Mouse (Mus musculus) liver, embryonic 13.5 days (tissue): ENCODE results near the gene Oaz3. TPM values are rescaled to one million over a fixed set of nuclear protein-coding genes. Genes with fewer than 3 reads are reported as not detected.
A peak's percentile ranks its signal among the peaks of the same experiment; 100 is the strongest.

ENCODE experiments used
- ATAC-seq: fragments of 200-750 bp; cut with Nextera tagmentation; 2 replicates; pipeline ENCODE4 v1.8.0; 2017; ENCODE audit warnings: low read depth, mild to moderate bottlenecking, moderate number of reproducible peaks, moderate library complexity
- DNase-seq: peaks from one replicate; pipeline ENCODE4 v3.0.0; 2022
- H3K27ac ChIP-seq: fragments of 300-500 bp; sonication (generic); 2 replicates; pipeline ENCODE4 v1.5.1; 2015; ENCODE audit warnings: moderate library complexity, mild to moderate bottlenecking, inconsistent platforms
- H3K27me3 ChIP-seq: fragments of 300-500 bp; sonication (generic); 2 replicates; pipeline ENCODE4 v1.6.1; 2015; ENCODE audit warnings: mild to moderate bottlenecking, inconsistent platforms
- H3K36me3 ChIP-seq: fragments of 300-500 bp; sonication (generic); 2 replicates; pipeline ENCODE4 v1.6.1; 2015; ENCODE audit warnings: mild to moderate bottlenecking, inconsistent platforms
- H3K4me1 ChIP-seq: fragments of 300-500 bp; sonication (generic); replicated peaks from 2 replicates; pipeline ENCODE4 v1.6.1; 2015; ENCODE audit warnings: inconsistent platforms
- H3K4me2 ChIP-seq: fragments of 300-500 bp; sonication (generic); 2 replicates; pipeline ENCODE4 v1.6.1; 2015; ENCODE audit warnings: inconsistent platforms, mild to moderate bottlenecking, moderate library complexity
- H3K4me3 ChIP-seq: fragments of 300-500 bp; sonication (generic); replicated peaks from 2 replicates; pipeline ENCODE4 v1.5.1; 2015; ENCODE audit warnings: mild to moderate bottlenecking, inconsistent platforms
- H3K9ac ChIP-seq: fragments of 300-500 bp; sonication (generic); 2 replicates; pipeline ENCODE4 v1.6.1; 2015; ENCODE audit warnings: mild to moderate bottlenecking, inconsistent platforms
- H3K9me3 ChIP-seq: fragments of 300-500 bp; sonication (generic); replicated peaks from 2 replicates; pipeline ENCODE4 v1.6.1; 2016; ENCODE audit warnings: inconsistent platforms
- WGBS: fragments of 180-500 bp; shearing (Covaris S2); methylation state at CpG from one replicate; pipeline ENCODE4 v1.1.7; 2015; ENCODE audit not compliant: insufficient replicate concordance; 5-methylcytosine and 5-hydroxymethylcytosine counted together
- polyA plus RNA-seq: library from polyadenylated mRNA; unstranded; fragments of >200 nt; fragmentation: Nextera tagmentation; extraction: Ambion mirVana; gene quantifications from 2 replicates; pipeline ENCODE4 v1.2.1, GENCODE M21; 2015

Oaz3 gene
- polyA plus RNA-seq, 1 experiment from 2014 or later, result 0.45 TPM

DNA sequence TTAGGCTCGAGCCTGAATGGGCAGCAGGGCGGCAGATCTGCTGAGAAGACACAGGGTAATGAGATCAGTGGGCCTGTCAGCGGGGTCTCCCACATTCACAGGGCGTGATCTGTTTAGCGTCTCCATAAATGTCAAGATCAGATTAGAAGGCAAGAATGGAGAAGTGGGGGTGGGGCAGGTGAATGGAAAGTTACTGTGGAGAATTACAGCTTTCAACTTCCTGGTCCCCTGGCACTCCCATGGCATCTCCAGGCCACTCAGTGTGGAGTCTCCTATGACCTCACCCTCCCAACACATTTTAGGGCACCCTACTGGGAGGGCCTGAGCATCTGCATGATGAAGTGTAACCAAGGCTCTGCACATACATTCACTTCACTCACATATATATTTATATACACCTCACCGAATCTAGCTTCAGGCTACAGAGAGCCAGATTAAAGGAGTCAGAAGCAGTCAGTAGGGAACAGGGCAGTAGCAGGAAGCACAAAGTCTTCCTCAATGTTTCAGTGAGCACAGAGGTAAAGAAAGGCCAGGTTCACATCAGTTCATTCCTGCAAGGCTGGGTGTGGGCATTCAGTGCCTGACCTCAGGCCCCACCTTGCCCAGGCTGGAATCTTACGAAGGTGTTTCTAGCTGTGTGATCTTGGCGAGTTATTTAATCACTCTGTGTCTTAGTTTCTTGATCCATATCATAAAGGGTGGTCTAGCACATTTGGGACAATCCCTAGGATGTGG, 32.8 kb upstream of the Oaz3 start:
- Histone ChIP-seq H3K9me3 (no peaks in the 10 kb centered on the region), H3K4me3 (no peak overlapping the region), H3K4me2 (no peak overlapping the region), H3K27me3 (peaks cover 47% of the 10 kb centered on the region), H3K36me3 (no peaks in the 10 kb centered on the region), H3K27ac (no peak overlapping the region), H3K4me1 (peaks cover 22% of the 10 kb centered on the region), H3K9ac (no peak overlapping the region)
- 43% methylated on average over 8 of the region's 8 CpGs for WGBS
- ATAC-seq (no peak), DNase-seq (no peak)

DNA sequence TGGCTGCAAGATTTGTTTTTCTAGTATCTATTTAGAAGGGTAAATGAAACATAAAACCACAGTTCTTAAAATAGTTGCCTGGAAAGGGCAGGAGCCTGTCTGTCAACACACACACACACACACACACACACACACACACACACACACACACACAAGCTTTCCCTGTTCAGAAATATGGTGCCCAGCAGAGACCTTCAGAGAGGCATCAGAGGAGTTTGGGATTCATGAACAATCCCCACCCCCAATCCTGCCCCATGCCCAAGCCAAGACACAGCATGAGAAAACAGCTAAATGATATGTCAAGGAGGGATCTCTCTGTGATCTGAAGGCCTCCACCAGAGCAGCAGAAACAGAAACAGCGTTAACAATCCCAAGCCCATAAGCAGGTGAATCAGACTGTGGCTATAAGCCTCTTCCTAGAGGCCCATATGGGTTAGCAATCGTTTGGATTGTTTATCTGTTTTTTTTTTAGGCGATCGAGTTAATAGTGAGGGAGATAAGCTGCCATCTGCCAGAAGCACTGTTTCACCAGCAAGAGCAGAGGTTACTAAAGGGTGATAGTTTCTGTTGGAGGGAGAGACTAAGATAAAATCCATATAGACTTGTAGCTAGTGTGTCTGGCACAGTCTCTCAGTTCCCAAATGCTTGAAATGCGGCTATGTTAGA, 30.0 kb upstream of the Oaz3 start:
- no peak for DNase-seq
- Histone ChIP-seq H3K4me1 (peaks cover 22% of the 10 kb centered on the region), H3K9me3 (no peaks in the 10 kb centered on the region), H3K27ac (no peak overlapping the region), H3K27me3 (peaks cover 20% of the 10 kb centered on the region), H3K4me3 (no peak overlapping the region), H3K9ac (no peak overlapping the region), H3K4me2 (no peak overlapping the region), H3K36me3 (no peaks in the 10 kb centered on the region)
- WGBS, result 33% methylated on average over 5 of the region's 5 CpGs
- ATAC-seq, result no peak

DNA sequence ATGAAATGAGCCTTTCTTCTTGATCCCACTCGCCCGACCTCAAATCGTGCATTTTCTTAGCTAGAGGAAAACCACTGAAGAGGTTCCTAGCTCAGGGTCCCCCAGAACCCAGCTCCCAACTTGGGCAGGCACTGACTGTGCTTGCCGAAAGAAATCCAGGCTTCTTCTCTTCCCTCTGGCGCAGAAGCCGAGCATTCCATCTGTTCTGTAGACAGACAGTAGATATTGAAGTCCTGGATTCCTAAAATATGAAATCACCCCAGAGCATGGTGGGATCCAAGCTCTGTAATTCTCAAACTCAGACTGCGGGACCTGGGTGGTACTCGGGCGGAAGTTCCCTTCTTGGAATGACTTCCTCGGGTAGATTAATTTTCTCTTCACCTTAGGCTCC, 29.4 kb upstream of the Oaz3 start:
- Histone ChIP-seq H3K27me3 (peaks cover 14% of the 10 kb centered on the region), H3K9ac (no peak overlapping the region), H3K4me1 (peaks cover 16% of the 10 kb centered on the region), H3K4me3 (no peak overlapping the region), H3K36me3 (no peaks in the 10 kb centered on the region), H3K9me3 (no peaks in the 10 kb centered on the region), H3K4me2 (no peak overlapping the region), H3K27ac (no peak overlapping the region)
- DNase-seq, result no peak
- no peak for ATAC-seq
- WGBS, result 54% methylated on average over 10 of the region's 10 CpGs

DNA sequence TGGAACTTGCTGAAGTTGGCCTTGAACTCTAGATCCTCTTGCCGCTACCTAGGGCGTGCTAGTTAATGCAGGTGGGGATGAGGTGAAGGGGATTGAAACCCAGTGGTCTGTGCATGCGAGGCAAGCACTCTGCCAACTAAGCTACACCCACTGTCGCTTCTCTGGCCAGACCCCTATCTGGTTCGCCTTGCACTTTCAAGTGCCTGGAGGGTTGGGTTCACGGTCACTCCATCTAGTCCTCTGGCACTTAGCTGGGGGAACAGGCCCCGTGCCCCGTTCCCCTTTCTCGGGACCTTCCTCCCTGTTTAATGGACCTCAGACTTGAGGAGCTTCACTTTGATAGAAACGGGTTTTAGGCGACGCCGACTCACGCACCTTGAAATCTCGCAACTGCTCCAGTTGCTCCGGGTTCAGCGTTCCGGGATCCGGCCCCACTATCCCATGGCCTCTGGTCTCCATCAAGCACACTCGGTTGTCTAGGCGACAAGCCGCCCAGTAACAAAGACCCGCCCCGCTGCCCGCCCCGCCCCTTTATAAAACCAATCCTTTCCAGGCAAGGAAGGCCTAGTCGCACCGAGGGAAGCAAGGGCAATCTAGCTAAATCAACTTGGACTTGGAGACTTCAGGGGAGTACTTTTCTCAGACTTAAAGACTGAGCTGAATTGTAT, 28.9 kb upstream of the Oaz3 start:
- peaks cover 11% of the 10 kb centered on the region for H3K4me1 ChIP-seq
- H3K9me3 ChIP-seq, result no peaks in the 10 kb centered on the region
- H3K36me3 ChIP-seq, result no peaks in the 10 kb centered on the region
- ATAC-seq (0 out of 2 replicates have a peak, but pooled peaks have one; percentile 45), DNase-seq (no peak)
- no peak overlapping the region for H3K27ac ChIP-seq
- H3K9ac ChIP-seq, result no peak overlapping the region
- peaks cover 14% of the 10 kb centered on the region for H3K27me3 ChIP-seq
- H3K4me2 ChIP-seq, result no peak overlapping the region
- no peak overlapping the region for H3K4me3 ChIP-seq
- WGBS, result 14% methylated on average over 28 of the region's 28 CpGs

DNA sequence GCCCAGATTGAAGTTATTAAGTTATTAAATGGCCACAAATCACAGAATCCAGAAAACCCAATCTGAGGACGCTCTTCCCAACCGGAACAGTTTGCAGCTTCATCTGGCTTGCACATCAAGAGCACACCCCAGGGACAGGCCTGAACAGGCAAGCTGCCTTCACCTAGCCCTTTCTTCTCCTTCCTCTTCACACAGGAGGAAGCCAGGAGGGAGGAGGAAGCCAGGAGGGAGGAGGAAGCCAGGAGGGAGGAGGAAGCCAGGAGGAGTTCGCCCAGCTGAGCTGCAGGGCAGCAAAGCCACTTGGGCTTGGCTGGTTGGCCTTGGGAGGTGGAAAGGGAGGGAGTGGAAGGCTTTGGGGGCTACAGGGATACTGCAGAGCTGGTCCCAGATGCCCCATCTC, 25.2 kb upstream of the Oaz3 start:
- Histone ChIP-seq H3K4me1 (peaks cover 6% of the 10 kb centered on the region; the same call in 1 of the 2 replicates), H3K27me3 (peaks cover 7% of the 10 kb centered on the region), H3K9ac (no peak overlapping the region), H3K27ac (no peak overlapping the region), H3K4me2 (no peak overlapping the region), H3K9me3 (no peaks in the 10 kb centered on the region), H3K36me3 (no peaks in the 10 kb centered on the region), H3K4me3 (no peak overlapping the region)
- ATAC-seq (no peak), DNase-seq (no peak)
- 35% methylated on average over 3 of the region's 3 CpGs for WGBS

DNA sequence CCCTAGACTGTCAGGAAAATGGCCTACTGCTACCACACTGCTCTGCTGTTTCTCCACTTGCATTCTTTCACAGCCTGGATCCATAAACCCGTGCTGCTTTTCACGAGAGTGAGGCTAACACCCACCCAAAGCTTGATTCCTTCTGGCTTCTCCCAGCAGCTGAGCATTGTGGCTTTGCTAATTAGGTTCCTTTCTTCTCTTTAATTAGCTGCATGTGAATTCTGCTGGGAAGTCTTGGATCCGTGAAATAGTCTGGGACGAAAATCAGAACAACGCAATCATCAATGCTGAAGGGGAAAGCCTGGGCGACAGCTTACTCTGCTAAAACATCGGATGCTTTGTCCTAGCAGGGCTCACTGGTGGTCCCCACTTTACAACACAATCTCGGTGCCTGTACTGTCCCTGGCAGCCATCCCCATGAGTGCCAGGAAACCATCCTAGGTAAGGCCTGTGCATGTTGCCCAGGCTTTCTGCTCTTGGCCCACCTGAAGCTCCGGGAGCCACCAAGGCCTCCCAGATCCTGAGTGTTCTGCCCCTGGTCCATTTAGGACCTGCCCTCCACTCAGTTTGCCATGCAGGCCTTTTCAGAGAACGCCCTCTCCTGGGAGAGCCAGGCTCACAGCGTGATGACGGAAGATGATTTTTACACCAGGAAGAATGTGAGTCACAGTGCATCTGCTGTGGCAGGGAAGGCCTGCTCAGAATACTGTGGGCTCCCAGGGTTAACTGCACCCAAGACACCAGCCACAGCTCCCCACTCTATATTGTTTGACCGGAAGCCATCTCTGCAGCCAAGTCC, 22.1 kb upstream of the Oaz3 start:
- ATAC-seq, result no peak
- no peak for DNase-seq
- Histone ChIP-seq H3K9me3 (no peaks in the 10 kb centered on the region), H3K4me2 (no peak overlapping the region), H3K27me3 (no peaks in the 10 kb centered on the region; the same call in 1 of the 2 replicates), H3K4me3 (no peak overlapping the region), H3K9ac (no peak overlapping the region), H3K36me3 (no peaks in the 10 kb centered on the region), H3K4me1 (no peaks in the 10 kb centered on the region), H3K27ac (no peak overlapping the region)
- WGBS, result 61% methylated on average over 13 of the region's 13 CpGs

- DNase-seq (no peak), ATAC-seq (no peak)
- no peaks in the 10 kb centered on the region; the same call in 1 of the 2 replicates for H3K27me3 ChIP-seq
- H3K4me3 ChIP-seq, result no peak overlapping the region
- H3K4me2 ChIP-seq, result no peak overlapping the region
- H3K9me3 ChIP-seq, result no peaks in the 10 kb centered on the region
- H3K9ac ChIP-seq, result no peak overlapping the region
- no peaks in the 10 kb centered on the region for H3K4me1 ChIP-seq
- H3K27ac ChIP-seq, result no peak overlapping the region
- no peaks in the 10 kb centered on the region for H3K36me3 ChIP-seq
- WGBS, result 70% methylated on average over 11 of the region's 11 CpGs
These were observed 20.3 kb upstream of the Oaz3 start for GRCm38 (mm10) chr3:94463926-94464578.

DNA sequence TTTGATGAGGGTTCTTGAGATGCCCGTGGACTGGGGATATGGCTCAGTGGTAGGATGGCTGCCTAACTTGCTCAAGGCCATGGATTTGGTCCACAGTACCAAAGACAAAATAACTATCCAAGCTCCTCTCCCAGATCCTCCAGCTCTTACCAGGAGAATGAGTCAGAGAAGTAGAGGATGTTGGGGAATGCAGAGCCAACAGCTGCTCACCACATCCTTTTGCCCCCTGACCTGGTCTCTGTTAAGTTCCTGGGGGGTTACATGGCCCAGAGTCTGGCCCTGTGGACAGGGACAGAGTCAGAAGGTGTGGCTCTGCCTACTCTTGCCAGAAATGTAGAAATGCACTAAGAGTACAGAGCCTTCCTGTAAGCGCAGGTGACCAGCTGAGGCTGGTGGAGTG, 16.1 kb upstream of the Oaz3 start:
- Histone ChIP-seq H3K27me3 (0 out of 2 replicates have a peak, but pooled peaks cover 6% of the 10 kb centered on the region), H3K4me3 (no peak overlapping the region), H3K9ac (no peak overlapping the region), H3K9me3 (no peaks in the 10 kb centered on the region), H3K36me3 (no peaks in the 10 kb centered on the region), H3K27ac (no peak overlapping the region), H3K4me2 (no peak overlapping the region), H3K4me1 (peaks cover 3% of the 10 kb centered on the region; the same call in 1 of the 2 replicates)
- ATAC-seq (no peak), DNase-seq (no peak)
- 73% methylated on average over 2 of the region's 2 CpGs for WGBS

DNA sequence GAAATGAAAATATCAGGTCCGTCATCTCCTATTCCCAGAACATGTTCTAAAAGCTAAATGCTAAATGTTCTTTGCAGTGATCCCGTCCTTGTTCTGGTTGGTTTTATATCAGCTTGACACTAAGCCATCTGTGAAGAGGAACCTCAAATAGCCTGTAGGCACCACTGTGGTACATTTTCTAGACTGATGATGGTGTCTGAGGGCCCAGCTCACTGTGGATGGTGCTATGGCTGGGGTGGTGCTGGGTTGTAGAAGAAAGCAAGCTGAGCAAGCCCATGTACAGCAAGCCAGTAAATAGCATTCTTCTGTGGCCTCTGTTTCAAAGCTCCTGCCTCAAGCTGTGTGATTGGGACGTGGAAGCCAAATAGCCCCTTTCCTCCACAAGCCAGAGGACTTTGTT, 13.3 kb upstream of the Oaz3 start:
- no peak for ATAC-seq
- peaks cover 3% of the 10 kb centered on the region; the same call in 1 of the 2 replicates for H3K4me1 ChIP-seq
- H3K4me2 ChIP-seq, result peak overlapping the region; percentile 44; the same call in 1 of the 2 replicates
- no peak overlapping the region for H3K4me3 ChIP-seq
- no peak overlapping the region for H3K27ac ChIP-seq
- no peaks in the 10 kb centered on the region for H3K36me3 ChIP-seq
- H3K27me3 ChIP-seq, result 0 out of 2 replicates have a peak, but pooled peaks cover 6% of the 10 kb centered on the region
- H3K9ac ChIP-seq, result no peak overlapping the region
- 79% methylated on average over 3 of the region's 3 CpGs for WGBS
- no peak for DNase-seq
- H3K9me3 ChIP-seq, result no peaks in the 10 kb centered on the region

- H3K4me1 ChIP-seq, result peaks cover 5% of the 10 kb centered on the region; the same call in 1 of the 2 replicates
- H3K27me3 ChIP-seq, result 0 out of 2 replicates have a peak, but pooled peaks cover 6% of the 10 kb centered on the region
- peak; percentile 77 for DNase-seq
- no peak overlapping the region for H3K27ac ChIP-seq
- peak overlapping the region; percentile 44 for H3K4me2 ChIP-seq
- ATAC-seq, result peak; percentile 79
- 4% methylated on average over 12 of the region's 12 CpGs for WGBS
- H3K4me3 ChIP-seq, result peak overlapping the region; percentile 18; the same call in 1 of the 2 replicates
- H3K9me3 ChIP-seq, result no peaks in the 10 kb centered on the region
- H3K9ac ChIP-seq, result no peak overlapping the region
- H3K36me3 ChIP-seq, result no peaks in the 10 kb centered on the region
These were observed 12.8 kb upstream of the Oaz3 start for GRCm38 (mm10) chr3:94456529-94457000.
